In genomic region chr2:30864968-30865381, GRCm38 (mm10) we compare ENCODE assay signal across 8 mouse cellular contexts. TPM values are rescaled to one million over a fixed set of nuclear protein-coding genes. Genes with fewer than 3 reads are reported as not detected.
DNase-seq lines count a peak whose midpoint lies in the region; ATAC-seq and TF ChIP-seq lines count a peak whose summit lies in the region.

No protein-coding gene starts in this region.

- no peak for TF ChIP-seq CTCF in thymus, adult 2 months (IDR thresholded peaks at IDR 0.05; ENCODE audit: borderline replicate concordance, control insufficient read depth, extremely low read depth, insufficient read depth, low read length, poor library complexity)

- no peaks in the 10 kb centered on the region for H3K36me3 ChIP-seq in forebrain, embryonic 12.5 days (replicated peaks)
- no peaks in the 10 kb centered on the region for H3K36me3 ChIP-seq in hindbrain, embryonic 11.5 days (ENCODE audit: control insufficient read depth, insufficient read depth, low read length)
- no peaks in the 10 kb centered on the region for H3K36me3 ChIP-seq in midbrain, embryonic 11.5 days (ENCODE audit: control insufficient read depth, insufficient read depth, low read length)
- H3K36me3 ChIP-seq in thymus, adult 2 months (ENCODE audit: control insufficient read depth, insufficient read depth, low read length), result no peaks in the 10 kb centered on the region

- no peak for ATAC-seq in forebrain, embryonic 12.5 days (ENCODE audit: low FRiP score)
- no peak for ATAC-seq in hindbrain, embryonic 11.5 days (ENCODE audit: low FRiP score)
- ATAC-seq in midbrain, embryonic 11.5 days (ENCODE audit: low FRiP score), result no peak
- no peak for ATAC-seq in granulocyte monocyte progenitor cell, adult 5-6 weeks (replicated peaks; ENCODE audit: poor library complexity, severe bottlenecking)

- no peak for TF ChIP-seq POLR2A in thymus, adult 2 months (IDR thresholded peaks at IDR 0.05; ENCODE audit: control insufficient read depth, extremely low read depth, insufficient read depth, low read length, poor library complexity)

- H3K4me2 ChIP-seq in forebrain, embryonic 12.5 days, result peak overlapping the region; percentile 50
- H3K4me2 ChIP-seq in hindbrain, embryonic 11.5 days (replicated peaks; ENCODE audit: low read depth, low read length), result peak overlapping the region; percentile 35
- H3K4me2 ChIP-seq in midbrain, embryonic 11.5 days, result peak overlapping the region; percentile 53

- peak; percentile 7 to 17 for DNase-seq in adrenal gland, postnatal 36 days
- DNase-seq in adrenal gland, postnatal 10 days, result no peak
- peak; percentile 55 for DNase-seq in hindbrain, embryonic 11.5 days (ENCODE audit: low spot score)
- DNase-seq in midbrain, embryonic 11.5 days (ENCODE audit: low spot score, missing footprints), result peak; percentile 90
- no peak for DNase-seq in cerebellum, postnatal 4 days (ENCODE audit: low spot score in 2 of 2)
- no peak for DNase-seq in thymus, adult 2 months

- H3K27me3 ChIP-seq in forebrain, embryonic 12.5 days, result peaks cover 31% of the 10 kb centered on the region
- H3K27me3 ChIP-seq in hindbrain, embryonic 11.5 days (ENCODE audit: control insufficient read depth, insufficient read depth, low read length), result peaks cover 7% of the 10 kb centered on the region; the same call in 1 of the 2 replicates
- peaks cover 10% of the 10 kb centered on the region for H3K27me3 ChIP-seq in midbrain, embryonic 11.5 days (ENCODE audit: control insufficient read depth, insufficient read depth, low read length)
- peaks cover 4% of the 10 kb centered on the region; the same call in 1 of the 2 replicates for H3K27me3 ChIP-seq in thymus, adult 2 months (ENCODE audit: control insufficient read depth, insufficient read depth, low read length)

- H3K9me3 ChIP-seq in forebrain, embryonic 12.5 days, result no peaks in the 10 kb centered on the region
- H3K9me3 ChIP-seq in hindbrain, embryonic 11.5 days (ENCODE audit: control insufficient read depth, low read length), result no peaks in the 10 kb centered on the region
- H3K9me3 ChIP-seq in midbrain, embryonic 11.5 days (ENCODE audit: control insufficient read depth, low read length), result no peaks in the 10 kb centered on the region

- H3K9ac ChIP-seq in forebrain, embryonic 12.5 days, result peak overlapping the region; percentile 33; the same call in 1 of the 2 replicates
- H3K9ac ChIP-seq in hindbrain, embryonic 11.5 days (ENCODE audit: low read depth, low read length), result no peak overlapping the region
- H3K9ac ChIP-seq in midbrain, embryonic 11.5 days (ENCODE audit: low read length), result peak overlapping the region; percentile 51

- peak overlapping the region; percentile 22 for H3K4me3 ChIP-seq in forebrain, embryonic 12.5 days (replicated peaks)
- 0 out of 2 replicates have a peak overlapping the region, but pooled peaks have one; percentile 17 for H3K4me3 ChIP-seq in hindbrain, embryonic 11.5 days (ENCODE audit: low read depth, low read length)
- H3K4me3 ChIP-seq in midbrain, embryonic 11.5 days (ENCODE audit: low read depth, low read length), result peak overlapping the region; percentile 22; the same call in 1 of the 2 replicates
- H3K4me3 ChIP-seq in thymus, adult 2 months (ENCODE audit: control insufficient read depth, insufficient read depth, low read length), result no peak overlapping the region

- H3K27ac ChIP-seq in forebrain, embryonic 12.5 days, result no peak overlapping the region
- no peak overlapping the region for H3K27ac ChIP-seq in hindbrain, embryonic 11.5 days (ENCODE audit: low read depth, low read length)
- H3K27ac ChIP-seq in midbrain, embryonic 11.5 days (ENCODE audit: low read depth, low read length), result no peak overlapping the region
- no peak overlapping the region for H3K27ac ChIP-seq in thymus, adult 2 months (ENCODE audit: control insufficient read depth, insufficient read depth, low read length)

- peaks cover 8% of the 10 kb centered on the region for H3K4me1 ChIP-seq in forebrain, embryonic 12.5 days
- H3K4me1 ChIP-seq in hindbrain, embryonic 11.5 days (replicated peaks; ENCODE audit: control insufficient read depth, insufficient read depth, low read length), result no peaks in the 10 kb centered on the region
- H3K4me1 ChIP-seq in midbrain, embryonic 11.5 days (ENCODE audit: control insufficient read depth, insufficient read depth, low read length), result peaks cover 7% of the 10 kb centered on the region
- H3K4me1 ChIP-seq in thymus, adult 2 months (replicated peaks; ENCODE audit: control insufficient read depth, insufficient read depth, low read length), result no peaks in the 10 kb centered on the region

- WGBS in forebrain, embryonic 12.5 days, result 2% methylated on average over 33 of the region's 35 CpGs
- 4% methylated on average over 35 of the region's 35 CpGs for WGBS in hindbrain, embryonic 11.5 days
- 2% methylated on average over 35 of the region's 35 CpGs for WGBS in midbrain, embryonic 11.5 days
- 6% methylated on average over 35 of the region's 35 CpGs for WGBS in thymus, adult 2 months

RNA-seq across cellular contexts. Expression of gene Prrx2, which starts 30.2 kb away (rescaled TPM):
- total RNA-seq in adrenal gland, postnatal 36 days (2021), result 1 to 10 TPM in 1 of 2 experiments, under 1 TPM in 1; 0.46 to 2.2 TPM
- 1 to 10 TPM; 2.3 to 4.0 TPM for total RNA-seq in adrenal gland, postnatal 10 days (2021)
- 16.0 and 19.8 TPM in 2 replicates for polyA plus RNA-seq in forebrain, embryonic 12.5 days (2016; fragmentation: Nextera tagmentation; extraction: Ambion mirVana)
- 36.7 and 39.7 TPM in 2 replicates for polyA plus RNA-seq in hindbrain, embryonic 11.5 days (2014; fragmentation: Nextera tagmentation; extraction: Ambion mirVana)
- 20.1 and 24.4 TPM in 2 replicates for polyA plus RNA-seq in midbrain, embryonic 11.5 days (2014; fragmentation: Nextera tagmentation; extraction: Ambion mirVana)
- total RNA-seq in granulocyte monocyte progenitor cell, adult 5-6 weeks (2014; fragmentation: Nextera tagmentation), result not detected in 2 replicates
- not detected in 2 replicates for total RNA-seq in granulocyte monocyte progenitor cell, adult 5-6 weeks (2017)
- 2.2 and 2.5 TPM in 2 replicates for polyA plus RNA-seq in thymus, adult 2 months (2012; rRNA removed)

RNA-seq across cellular contexts. Expression of gene Asb6, which starts 34.8 kb away (rescaled TPM):
- total RNA-seq in adrenal gland, postnatal 36 days (2021), result 10 to 100 TPM; 23.9 to 27.0 TPM
- 10 to 100 TPM; 17.2 to 19.6 TPM for total RNA-seq in adrenal gland, postnatal 10 days (2021)
- 36.4 and 39.4 TPM in 2 replicates for polyA plus RNA-seq in forebrain, embryonic 12.5 days (2016; fragmentation: Nextera tagmentation; extraction: Ambion mirVana)
- 26.0 and 28.5 TPM in 2 replicates for polyA plus RNA-seq in hindbrain, embryonic 11.5 days (2014; fragmentation: Nextera tagmentation; extraction: Ambion mirVana)
- polyA plus RNA-seq in midbrain, embryonic 11.5 days (2014; fragmentation: Nextera tagmentation; extraction: Ambion mirVana), result 23.0 and 31.0 TPM in 2 replicates
- 8.4 and 18.9 TPM in 2 replicates for total RNA-seq in granulocyte monocyte progenitor cell, adult 5-6 weeks (2014; fragmentation: Nextera tagmentation)
- total RNA-seq in granulocyte monocyte progenitor cell, adult 5-6 weeks (2017), result 12.2 and 27.1 TPM in 2 replicates
- polyA plus RNA-seq in thymus, adult 2 months (2012; rRNA removed), result 97.6 and 103 TPM in 2 replicates

RNA-seq across cellular contexts. Expression of gene Ntmt1, which starts 57.3 kb away (rescaled TPM):
- 10 to 100 TPM; 49.6 to 52.2 TPM for total RNA-seq in adrenal gland, postnatal 36 days (2021)
- total RNA-seq in adrenal gland, postnatal 10 days (2021), result 10 to 100 TPM; 33.4 to 34.9 TPM
- 101 and 104 TPM in 2 replicates for polyA plus RNA-seq in forebrain, embryonic 12.5 days (2016; fragmentation: Nextera tagmentation; extraction: Ambion mirVana)
- 108 and 110 TPM in 2 replicates for polyA plus RNA-seq in hindbrain, embryonic 11.5 days (2014; fragmentation: Nextera tagmentation; extraction: Ambion mirVana)
- polyA plus RNA-seq in midbrain, embryonic 11.5 days (2014; fragmentation: Nextera tagmentation; extraction: Ambion mirVana), result 98.7 and 107 TPM in 2 replicates
- total RNA-seq in granulocyte monocyte progenitor cell, adult 5-6 weeks (2014; fragmentation: Nextera tagmentation), result 20.2 and 26.8 TPM in 2 replicates
- total RNA-seq in granulocyte monocyte progenitor cell, adult 5-6 weeks (2017), result 16.2 and 18.6 TPM in 2 replicates
- 30.5 and 33.9 TPM in 2 replicates for polyA plus RNA-seq in thymus, adult 2 months (2012; rRNA removed)

Comparison
In these comparisons a context has a peak if more than half of its experiments do, and no peak if none do; other contexts are left out.
1. DNase-seq: peak in adrenal gland, postnatal 36 days (2 of 2), hindbrain, embryonic 11.5 days (single experiment) and midbrain, embryonic 11.5 days (single experiment); none in adrenal gland, postnatal 10 days (single experiment), cerebellum, postnatal 4 days (0 of 2) and thymus, adult 2 months (single experiment).
2. Peak in every context shown above with its lines, with median percentiles within 50 percentile points of each other: H3K4me2 ChIP-seq.